Mouse (Mus musculus) CH12F3 (cell line): ENCODE measurements around the gene Ankrd11.

ENCODE experiments used
- in situ Hi-C: fragments of 300-500 bp; cut with MboI; formaldehyde crosslinking; loops from 2 replicates; pipeline ENCODE4 v1.14.3; 2020; ENCODE audit warnings: low sequenced_read_pairs

The Ankrd11 gene

GRCm38 (mm10) chr8:122902581-122902980 lies 139.5 kb downstream of the Ankrd11 start:
- in situ Hi-C loops: loop anchor here (10.0 kb wide), 1 partner anchor 292 kb away; no protein-coding TSS in a partner anchor

- in situ Hi-C loops: loop anchor here (10.0 kb wide), 1 partner anchor 293 kb away; no protein-coding TSS in a partner anchor
Observed at GRCm38 (mm10) chr8:122901892-122902515, 140.1 kb downstream of the Ankrd11 start.

GRCm38 (mm10) chr8:122901476-122901875 lies 140.6 kb downstream of the Ankrd11 start:
- in situ Hi-C loops: loop anchor here (10.0 kb wide), 1 partner anchor 293 kb away; no protein-coding TSS in a partner anchor

- in situ Hi-C loops: no loop called here
Observed at GRCm38 (mm10) chr8:122899085-122899484, 143.0 kb downstream of the Ankrd11 start.

GRCm38 (mm10) chr8:122898473-122898872 lies 143.6 kb downstream of the Ankrd11 start:
- in situ Hi-C loops: no loop called here

- in situ Hi-C loops: no loop called here
Observed at GRCm38 (mm10) chr8:122898018-122898417, 144.1 kb downstream of the Ankrd11 start.

GRCm38 (mm10) chr8:122897200-122897599 lies 144.9 kb downstream of the Ankrd11 start:
- in situ Hi-C loops: no loop called here

GRCm38 (mm10) chr8:122896317-122896716 lies 145.8 kb downstream of the Ankrd11 start:
- in situ Hi-C loops: no loop called here

- in situ Hi-C loops: no loop called here
Observed at GRCm38 (mm10) chr8:122893451-122893850, 148.6 kb downstream of the Ankrd11 start.

- in situ Hi-C loops: no loop called here
Observed at GRCm38 (mm10) chr8:122891440-122891839, 150.6 kb downstream of the Ankrd11 start.

GRCm38 (mm10) chr8:122883671-122884070 lies 158.4 kb downstream of the Ankrd11 start:
- in situ Hi-C loops: no loop called here

- in situ Hi-C loops: no loop called here
Observed at GRCm38 (mm10) chr8:122880302-122880701, 161.8 kb downstream of the Ankrd11 start.

GRCm38 (mm10) chr8:122878231-122878630 lies 163.8 kb downstream of the Ankrd11 start:
- in situ Hi-C loops: no loop called here

GRCm38 (mm10) chr8:122875186-122875585 lies 166.9 kb downstream of the Ankrd11 start:
- in situ Hi-C loops: no loop called here

GRCm38 (mm10) chr8:122873171-122873570 lies 168.9 kb downstream of the Ankrd11 start:
- in situ Hi-C loops: no loop called here

GRCm38 (mm10) chr8:122871663-122872062 lies 170.4 kb downstream of the Ankrd11 start:
- in situ Hi-C loops: no loop called here

GRCm38 (mm10) chr8:122870377-122870863 lies 171.7 kb downstream of the Ankrd11 start:
- in situ Hi-C loops: no loop called here

GRCm38 (mm10) chr8:122867982-122868381 lies 174.1 kb downstream of the Ankrd11 start:
- in situ Hi-C loops: no loop called here

GRCm38 (mm10) chr8:122866231-122866630 lies 175.8 kb downstream of the Ankrd11 start:
- in situ Hi-C loops: no loop called here

GRCm38 (mm10) chr8:122865441-122865840 lies 176.6 kb downstream of the Ankrd11 start:
- in situ Hi-C loops: no loop called here

- in situ Hi-C loops: no loop called here
Observed at GRCm38 (mm10) chr8:122864719-122865129, 177.4 kb downstream of the Ankrd11 start.

- in situ Hi-C loops: no loop called here
Observed at GRCm38 (mm10) chr8:122859843-122860242, 182.2 kb downstream of the Ankrd11 start.

- in situ Hi-C loops: no loop called here
Observed at GRCm38 (mm10) chr8:122856288-122856687, 185.8 kb downstream of the Ankrd11 start.
